Mouse (Mus musculus) sigmoid colon, adult 10 weeks (tissue): Measurements from ENCODE around the gene Cyp4f14. TPM values are rescaled to one million over a fixed set of nuclear protein-coding genes. Genes with fewer than 3 reads are reported as not detected.

Experiments
- polyA plus RNA-seq: library from polyadenylated mRNA; stranded (reverse); fragments of 350-450 nt; fragmentation: Illumina TruSeq; extraction: RNeasy Lipid Tissue Mini Kit (QIAGEN cat#74804); gene quantifications from one replicate; pipeline ENCODE4 v1.2.3, GENCODE M21; 2014; ENCODE audit warnings: low read depth, low replicate concordance

Cyp4f14 gene
- 33.8 TPM for polyA plus RNA-seq

GRCm38 (mm10) chr17:32917131-32917530 lies at the start of gene Cyp4f14:
Gene Cyp4f14 (minus strand): TSS chr17:32917342.

GRCm38 (mm10) chr17:32965623-32966290 lies 48.6 kb upstream of the Cyp4f14 start, which contains the start of gene Zfp472:
Gene Zfp472 (plus strand): TSS chr17:32965814.

GRCm38 (mm10) chr17:32947215-32947914 lies 30.2 kb upstream of the Cyp4f14 start, which contains the start of gene Cyp4f13:
Gene Cyp4f13 (minus strand): TSS chr17:32947402.

GRCm38 (mm10) chr17:32891239-32892180 lies 25.6 kb downstream of the Cyp4f14 start, which contains the start of gene Zfp870:
Gene Zfp870 (minus strand): TSS chr17:32891642.

Other genes starting within 250 kb of the Cyp4f14 start
- not detected for gene Cyp4f15, start 231.7 kb downstream of the Cyp4f14 start, polyA plus RNA-seq
- 80.2 TPM for gene Zfp871, start 129.1 kb downstream of the Cyp4f14 start, polyA plus RNA-seq
- 5.5 TPM for gene Zfp811, start 107.4 kb downstream of the Cyp4f14 start, polyA plus RNA-seq
- 24.1 TPM for gene Zfp799, start 87.1 kb downstream of the Cyp4f14 start, polyA plus RNA-seq
- 8.9 TPM for gene Zfp870, start 25.7 kb downstream of the Cyp4f14 start, polyA plus RNA-seq
- 23.7 TPM for gene Cyp4f13, start 30.1 kb upstream of the Cyp4f14 start, polyA plus RNA-seq
- gene Zfp472, start 48.5 kb upstream of the Cyp4f14 start, polyA plus RNA-seq: 21.5 TPM
- gene Zfp952, start 75.8 kb upstream of the Cyp4f14 start, polyA plus RNA-seq: 26.9 TPM
- 15.7 TPM for gene Zfp763, start 116.1 kb upstream of the Cyp4f14 start, polyA plus RNA-seq
- not detected for gene 4921501E09Rik, start 150.7 kb upstream of the Cyp4f14 start, polyA plus RNA-seq
- gene Zfp563, start 172.0 kb upstream of the Cyp4f14 start, polyA plus RNA-seq: 22.4 TPM
- not detected for gene Morc2b, start 222.3 kb upstream of the Cyp4f14 start, polyA plus RNA-seq